Mouse (Mus musculus) liver, adult 2 months (tissue): ENCODE measurements around the gene H6pd.

Experiments used
- CTCF ChIP-seq: fragments of 200-500 bp; IDR thresholded peaks from 2 replicates; pipeline ENCODE4 v1.5.1; 2011; ENCODE audit warnings: low read depth, low read length, control low read depth
- POLR2A ChIP-seq: fragments of 200-500 bp; IDR thresholded peaks from 2 replicates; pipeline ENCODE4 v1.6.1; 2011; ENCODE audit warnings: low read length, control low read depth; ENCODE audit not compliant: insufficient read depth; ENCODE audit errors: extremely low read depth

- TF ChIP-seq CTCF (no peak), POLR2A (no peak)
Measured at GRCm38 (mm10) chr4:150011564-150012321, 2.9 kb upstream of the H6pd start.
